Mouse (Mus musculus) lung, adult 2 months (tissue): Measurements from ENCODE around the gene Kbtbd8.

Experiments used
- CTCF ChIP-seq: fragments of 200-500 bp; IDR thresholded peaks from 2 replicates; pipeline ENCODE4 v1.5.1; 2011; ENCODE audit warnings: mild to moderate bottlenecking, low read length, control low read depth; ENCODE audit not compliant: insufficient read depth
- POLR2A ChIP-seq: fragments of 200-500 bp; IDR thresholded peaks from 2 replicates; pipeline ENCODE4 v1.6.1; 2011; ENCODE audit warnings: low read depth, mild to moderate bottlenecking, control low read depth, low read length, borderline replicate concordance; ENCODE audit errors: extremely low read depth

GRCm38 (mm10) chr6:95167668-95168227, 50.7 kb downstream of the Kbtbd8 start:
- TF ChIP-seq CTCF (no peak), POLR2A (no peak)
